Mouse (Mus musculus): ENCODE results near the gene Ttk. TPM values are rescaled to one million over a fixed set of nuclear protein-coding genes. Genes with fewer than 3 reads are reported as not detected.

Ttk gene
- polyA plus RNA-seq, 1 experiment from 2014 or later, result 6.4 TPM

DNA sequence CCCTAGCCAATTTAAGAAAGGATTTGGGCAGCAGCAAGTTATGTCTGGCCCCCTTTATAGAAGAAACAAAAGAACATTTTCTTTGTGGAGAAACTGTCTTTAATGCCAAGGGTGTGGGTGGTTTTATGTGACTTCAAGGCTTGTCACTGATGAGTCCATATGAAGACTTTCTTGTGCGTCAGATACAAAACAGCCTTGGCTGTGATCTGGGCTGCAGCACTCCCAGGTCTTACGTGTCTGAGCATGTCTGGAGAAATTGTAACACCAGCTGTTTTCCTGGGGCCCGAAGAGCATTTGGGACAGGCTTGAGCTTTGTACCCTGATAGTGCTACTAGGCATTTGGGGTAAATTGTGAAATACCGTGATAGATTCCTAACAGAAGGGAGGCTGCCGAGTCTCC, 11.6 kb upstream of the Ttk start:
- ATAC-seq (ENCODE audit: low FRiP score, low read depth), result no peak
- no peaks in the 10 kb centered on the region for H3K36me3 ChIP-seq
- H3K27me3 ChIP-seq, result no peaks in the 10 kb centered on the region
- no peak overlapping the region for H3K4me3 ChIP-seq
- H3K9me3 ChIP-seq, result no peaks in the 10 kb centered on the region
- no peak overlapping the region for H3K27ac ChIP-seq (replicated peaks)
- no peaks in the 10 kb centered on the region for H3K4me1 ChIP-seq (replicated peaks)
- 88% methylated on average over 5 of the region's 5 CpGs for WGBS
- no peak overlapping the region for H3K4me2 ChIP-seq
- H3K9ac ChIP-seq, result no peak overlapping the region

DNA sequence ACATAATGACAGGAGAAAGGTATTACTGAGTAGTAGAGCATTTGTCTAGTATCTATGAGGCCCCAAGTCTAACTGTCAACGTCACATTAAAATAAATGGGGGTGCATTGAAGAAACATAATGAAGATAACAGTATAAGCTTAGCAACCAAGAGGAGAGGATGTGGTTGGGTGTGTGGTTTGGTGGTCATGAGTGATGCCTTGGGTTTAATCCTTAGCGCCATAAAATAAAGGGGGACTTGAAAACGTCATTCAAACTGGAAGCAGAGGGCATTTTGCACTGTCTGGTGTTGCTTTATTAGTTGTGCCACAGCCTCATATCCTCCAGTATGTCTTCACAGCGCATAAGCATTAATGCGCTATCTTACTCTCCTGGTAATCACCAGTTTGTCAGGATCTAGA, 4.6 kb upstream of the Ttk start:
- Histone ChIP-seq H3K9ac (no peak overlapping the region), H3K9me3 (no peaks in the 10 kb centered on the region), H3K27me3 (no peaks in the 10 kb centered on the region), H3K4me1 (replicated peaks) (peaks cover 1% of the 10 kb centered on the region), H3K27ac (replicated peaks) (no peak overlapping the region), H3K4me3 (no peak overlapping the region), H3K36me3 (no peaks in the 10 kb centered on the region), H3K4me2 (no peak overlapping the region)
- ATAC-seq (ENCODE audit: low FRiP score, low read depth), result no peak
- WGBS, result 87% methylated on average over 5 of the region's 5 CpGs

DNA sequence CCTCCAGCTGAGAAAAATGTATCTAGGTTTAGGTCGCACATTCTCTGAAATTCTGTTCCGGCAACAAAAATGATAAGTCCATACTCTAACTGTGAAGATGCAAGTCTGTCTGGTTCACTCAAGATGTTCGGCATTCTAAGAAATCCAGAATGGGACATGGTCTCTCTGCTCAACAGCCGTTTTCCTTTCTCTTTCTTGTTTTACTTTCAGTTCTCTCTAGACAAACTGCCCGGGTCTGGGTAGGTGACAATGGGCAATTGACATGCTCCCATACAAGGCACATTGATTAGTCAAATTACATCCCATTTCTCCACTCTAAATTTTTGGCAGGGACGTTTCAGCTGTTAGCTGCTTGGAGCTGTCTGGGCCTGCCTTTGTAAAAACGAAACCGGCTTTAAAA, 3.3 kb upstream of the Ttk start:
- Histone ChIP-seq H3K4me2 (no peak overlapping the region), H3K9ac (no peak overlapping the region), H3K4me1 (replicated peaks) (peaks cover 6% of the 10 kb centered on the region), H3K27me3 (no peaks in the 10 kb centered on the region), H3K27ac (replicated peaks) (no peak overlapping the region), H3K4me3 (no peak overlapping the region), H3K36me3 (no peaks in the 10 kb centered on the region), H3K9me3 (no peaks in the 10 kb centered on the region)
- no peak for ATAC-seq (ENCODE audit: low FRiP score, low read depth)
- 81% methylated on average over 8 of the region's 8 CpGs for WGBS

DNA sequence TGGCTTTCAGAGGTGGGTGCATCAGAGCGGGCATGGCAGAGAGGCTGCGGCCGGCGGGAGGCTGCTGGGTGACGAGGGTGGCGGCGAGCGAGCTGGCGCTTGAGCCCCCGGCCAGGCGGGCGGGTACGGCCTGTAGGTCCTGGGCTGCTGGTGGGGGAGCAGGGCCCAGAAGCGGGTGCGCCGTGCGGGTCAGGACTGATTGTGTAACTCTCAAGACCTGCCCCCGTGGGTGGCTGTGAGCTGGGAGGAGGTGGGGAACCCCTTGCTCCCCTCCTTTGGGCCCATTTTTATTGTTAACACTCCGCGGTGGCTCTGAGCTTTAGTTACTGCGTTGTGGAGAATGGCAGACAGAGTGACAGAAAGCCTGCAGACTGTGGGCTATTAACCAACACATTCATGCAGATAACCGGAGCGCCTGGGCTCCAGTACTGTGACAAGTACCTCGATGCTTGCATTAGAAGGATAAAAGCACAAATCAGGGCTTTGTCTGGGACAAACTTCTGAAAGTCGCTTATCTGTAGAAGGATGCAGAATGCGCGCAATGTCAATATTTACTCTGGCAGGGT, 342 bp downstream of the Ttk start:
- peak overlapping the region; percentile 70 for H3K9ac ChIP-seq
- H3K4me2 ChIP-seq, result peak overlapping the region; percentile 83
- no peaks in the 10 kb centered on the region for H3K36me3 ChIP-seq
- H3K4me1 ChIP-seq (replicated peaks), result peaks cover 6% of the 10 kb centered on the region
- peak overlapping the region; percentile 55 for H3K4me3 ChIP-seq
- H3K27ac ChIP-seq (replicated peaks), result no peak overlapping the region
- 1% methylated on average over 27 of the region's 27 CpGs for WGBS
- no peaks in the 10 kb centered on the region for H3K27me3 ChIP-seq
- ATAC-seq (ENCODE audit: low FRiP score, low read depth), result no peak
- no peaks in the 10 kb centered on the region for H3K9me3 ChIP-seq

DNA sequence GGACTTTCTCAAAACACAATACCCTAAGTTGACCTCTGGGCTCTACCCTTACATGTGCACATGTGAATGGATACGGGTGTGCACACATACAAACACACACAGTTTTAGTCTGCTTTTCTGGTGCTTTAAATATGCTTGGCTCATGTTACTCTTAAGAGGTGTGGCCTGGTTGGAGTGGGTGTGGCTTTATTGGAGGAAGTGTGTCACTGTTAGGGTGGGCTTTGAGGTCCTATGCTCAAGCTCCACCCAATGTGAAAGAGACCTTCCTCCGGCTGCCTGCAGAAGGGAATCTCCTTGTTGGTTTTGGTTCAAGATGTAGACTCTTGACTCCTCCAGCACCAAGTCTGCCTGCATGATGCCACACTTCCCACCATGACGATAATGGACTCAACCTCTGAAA, 18.0 kb downstream of the Ttk start:
- no peaks in the 10 kb centered on the region for H3K9me3 ChIP-seq
- H3K4me2 ChIP-seq, result no peak overlapping the region
- no peak overlapping the region for H3K4me3 ChIP-seq
- 94% methylated on average over 3 of the region's 3 CpGs for WGBS
- no peaks in the 10 kb centered on the region for H3K27me3 ChIP-seq
- H3K4me1 ChIP-seq (replicated peaks), result no peaks in the 10 kb centered on the region
- no peak for ATAC-seq (ENCODE audit: low FRiP score, low read depth)
- no peaks in the 10 kb centered on the region for H3K36me3 ChIP-seq
- no peak overlapping the region for H3K27ac ChIP-seq (replicated peaks)
- H3K9ac ChIP-seq, result no peak overlapping the region

DNA sequence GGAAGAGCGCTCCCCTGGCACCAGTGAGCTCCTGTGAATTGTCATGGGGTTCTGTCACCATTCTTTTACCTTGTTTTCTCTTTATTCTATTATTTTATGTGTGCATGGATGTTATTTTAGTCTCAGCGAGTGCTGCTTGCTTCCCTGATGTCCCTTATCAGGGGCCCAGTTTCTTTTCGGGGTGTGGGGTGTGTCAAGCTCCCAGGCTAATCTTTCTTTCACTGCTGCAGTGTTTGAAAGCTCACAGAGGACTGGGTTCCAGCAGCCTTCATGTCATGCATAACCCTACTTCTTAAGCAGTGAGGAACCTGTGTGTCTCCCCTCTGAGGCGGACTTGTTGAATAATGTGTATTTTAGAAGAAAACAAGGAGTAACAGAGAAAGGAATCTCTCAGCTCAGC, 30.7 kb downstream of the Ttk start:
- ATAC-seq (ENCODE audit: low FRiP score, low read depth), result no peak
- WGBS, result 95% methylated on average over 4 of the region's 4 CpGs
- H3K4me1 ChIP-seq (replicated peaks), result no peaks in the 10 kb centered on the region
- H3K27ac ChIP-seq (replicated peaks), result no peak overlapping the region
- H3K27me3 ChIP-seq, result no peaks in the 10 kb centered on the region
- no peak overlapping the region for H3K4me3 ChIP-seq
- H3K36me3 ChIP-seq, result no peaks in the 10 kb centered on the region
- H3K9me3 ChIP-seq, result no peaks in the 10 kb centered on the region
- H3K4me2 ChIP-seq, result no peak overlapping the region
- no peak overlapping the region for H3K9ac ChIP-seq

DNA sequence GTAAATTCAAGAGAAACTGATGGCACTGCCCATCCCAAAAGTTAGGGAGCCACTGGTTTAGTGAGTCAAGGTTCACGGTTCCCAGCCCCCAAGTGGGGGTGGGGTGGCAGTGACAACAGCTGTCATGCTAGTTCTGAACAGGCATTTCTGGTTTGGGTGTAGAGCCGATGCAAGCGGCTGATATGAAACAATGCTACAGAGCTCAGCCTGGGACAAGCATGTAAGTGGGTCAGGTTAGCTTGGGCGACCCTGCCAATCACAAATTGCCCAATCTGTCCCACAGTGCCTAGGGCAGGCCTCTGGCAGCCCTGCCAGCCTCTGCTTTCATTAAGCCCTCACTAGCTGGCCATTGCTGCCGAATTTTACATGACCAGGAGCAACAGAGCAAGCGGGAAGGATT, 47.7 kb downstream of the Ttk start:
- H3K36me3 ChIP-seq, result no peaks in the 10 kb centered on the region
- 76% methylated on average over 6 of the region's 6 CpGs for WGBS
- H3K27ac ChIP-seq (replicated peaks), result no peak overlapping the region
- no peaks in the 10 kb centered on the region for H3K4me1 ChIP-seq (replicated peaks)
- H3K9me3 ChIP-seq, result no peaks in the 10 kb centered on the region
- H3K27me3 ChIP-seq, result no peaks in the 10 kb centered on the region
- no peak for ATAC-seq (ENCODE audit: low FRiP score, low read depth)
- H3K4me3 ChIP-seq, result no peak overlapping the region
- H3K9ac ChIP-seq, result no peak overlapping the region
- no peak overlapping the region for H3K4me2 ChIP-seq

DNA sequence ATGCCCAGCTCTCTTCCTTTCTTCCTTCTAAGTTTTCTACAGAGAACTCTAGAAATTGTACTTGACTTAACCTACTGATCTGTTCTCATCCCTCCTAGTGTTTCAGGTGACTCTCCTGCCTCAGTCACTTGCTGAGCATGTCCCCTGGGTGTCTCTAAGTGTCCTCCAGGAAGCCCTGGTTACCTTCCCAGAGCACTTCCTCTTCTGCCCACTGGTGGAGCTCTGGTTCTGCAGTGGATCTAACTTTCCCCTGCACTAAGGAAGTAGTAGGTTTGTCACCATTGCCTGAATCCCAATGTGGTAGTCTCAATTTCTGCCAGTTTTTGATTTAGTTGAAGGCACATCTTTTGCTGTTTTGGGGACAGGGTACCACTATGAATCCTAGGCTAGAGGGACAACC, 51.7 kb downstream of the Ttk start:
- Histone ChIP-seq H3K4me1 (replicated peaks) (no peaks in the 10 kb centered on the region), H3K27ac (replicated peaks) (no peak overlapping the region), H3K4me3 (no peak overlapping the region), H3K36me3 (no peaks in the 10 kb centered on the region), H3K27me3 (no peaks in the 10 kb centered on the region), H3K9me3 (no peaks in the 10 kb centered on the region), H3K4me2 (no peak overlapping the region), H3K9ac (no peak overlapping the region)
- no peak for ATAC-seq (ENCODE audit: low FRiP score, low read depth)

DNA sequence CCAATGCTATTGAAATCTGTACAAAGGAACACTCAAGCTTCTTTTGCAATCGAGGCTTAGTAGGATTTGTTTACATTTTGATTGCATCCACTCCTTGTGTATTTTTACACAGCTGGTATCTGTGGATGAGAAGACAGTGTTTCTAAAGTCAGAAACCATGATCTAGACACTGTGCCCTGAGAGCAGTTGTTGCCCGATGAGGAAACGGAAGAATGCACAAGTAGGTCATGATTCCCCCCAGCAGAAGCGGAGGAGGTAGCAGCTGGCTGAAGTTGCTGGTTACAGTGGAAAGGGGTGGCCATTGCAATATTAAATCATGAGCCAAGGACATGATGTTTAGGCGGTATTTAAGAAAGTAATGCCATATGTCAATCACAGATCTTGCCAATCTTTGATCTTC, 53.7 kb downstream of the Ttk start:
- no peak for ATAC-seq (ENCODE audit: low FRiP score, low read depth)
- Histone ChIP-seq H3K36me3 (no peaks in the 10 kb centered on the region), H3K9me3 (no peaks in the 10 kb centered on the region), H3K4me2 (no peak overlapping the region), H3K27me3 (no peaks in the 10 kb centered on the region), H3K27ac (replicated peaks) (no peak overlapping the region), H3K4me3 (no peak overlapping the region), H3K9ac (no peak overlapping the region), H3K4me1 (replicated peaks) (no peaks in the 10 kb centered on the region)
- WGBS, result 89% methylated on average over 5 of the region's 5 CpGs

DNA sequence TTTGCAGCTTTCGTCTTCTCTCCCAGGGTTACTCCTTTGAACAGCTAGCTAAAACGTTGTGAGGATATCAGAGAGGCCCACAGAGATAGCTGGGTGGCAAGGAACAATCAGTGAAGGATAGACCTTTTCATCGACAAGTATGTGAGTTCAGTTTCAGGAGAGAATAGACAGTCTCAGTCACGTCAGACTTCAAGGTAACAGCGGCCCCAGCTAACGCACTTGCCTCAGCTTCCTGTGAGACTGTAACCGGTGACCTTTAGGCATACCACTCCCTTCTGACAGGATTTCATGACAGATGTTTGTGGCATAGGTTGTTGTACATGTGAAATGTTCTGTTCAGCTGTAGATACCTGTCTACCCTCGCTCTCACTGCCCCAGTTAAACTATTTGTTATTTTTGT, 58.6 kb downstream of the Ttk start:
- Histone ChIP-seq H3K9ac (no peak overlapping the region), H3K27me3 (no peaks in the 10 kb centered on the region), H3K4me2 (no peak overlapping the region), H3K27ac (replicated peaks) (no peak overlapping the region), H3K36me3 (no peaks in the 10 kb centered on the region), H3K4me1 (replicated peaks) (no peaks in the 10 kb centered on the region), H3K9me3 (no peaks in the 10 kb centered on the region), H3K4me3 (no peak overlapping the region)
- WGBS, result 78% methylated on average over 8 of the region's 8 CpGs
- no peak for ATAC-seq (ENCODE audit: low FRiP score, low read depth)

DNA sequence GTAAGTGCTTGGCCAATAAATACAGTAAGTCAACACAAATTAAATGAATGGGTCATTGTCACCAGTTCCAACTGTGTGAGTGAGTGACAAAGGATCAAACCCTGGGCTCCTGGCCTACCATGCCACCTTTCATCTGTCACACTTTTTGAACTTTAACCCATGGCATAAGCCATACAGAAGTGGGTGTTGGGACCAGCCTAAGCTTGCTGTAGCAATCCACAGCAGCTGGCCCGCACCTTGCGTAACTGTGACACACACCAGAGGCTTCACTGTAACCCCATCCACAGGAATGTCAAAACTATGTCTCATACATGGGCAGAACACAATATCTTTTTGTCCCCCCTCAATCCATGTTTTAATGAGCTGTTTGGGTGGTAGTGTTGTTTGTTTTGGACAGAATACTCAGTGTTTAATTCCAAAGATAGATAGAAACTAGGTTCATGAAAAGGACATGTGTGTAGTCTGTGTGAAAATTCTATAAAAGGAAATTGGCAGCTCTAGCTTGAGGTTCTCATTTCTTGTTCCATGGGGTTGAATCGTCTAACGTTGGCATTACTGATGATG, 59.4 kb downstream of the Ttk start:
- Histone ChIP-seq H3K4me2 (no peak overlapping the region), H3K4me3 (no peak overlapping the region), H3K4me1 (replicated peaks) (no peaks in the 10 kb centered on the region), H3K36me3 (no peaks in the 10 kb centered on the region), H3K9me3 (no peaks in the 10 kb centered on the region), H3K27ac (replicated peaks) (no peak overlapping the region), H3K27me3 (no peaks in the 10 kb centered on the region), H3K9ac (no peak overlapping the region)
- WGBS, result 96% methylated on average over 4 of the region's 4 CpGs
- no peak for ATAC-seq (ENCODE audit: low FRiP score, low read depth)

DNA sequence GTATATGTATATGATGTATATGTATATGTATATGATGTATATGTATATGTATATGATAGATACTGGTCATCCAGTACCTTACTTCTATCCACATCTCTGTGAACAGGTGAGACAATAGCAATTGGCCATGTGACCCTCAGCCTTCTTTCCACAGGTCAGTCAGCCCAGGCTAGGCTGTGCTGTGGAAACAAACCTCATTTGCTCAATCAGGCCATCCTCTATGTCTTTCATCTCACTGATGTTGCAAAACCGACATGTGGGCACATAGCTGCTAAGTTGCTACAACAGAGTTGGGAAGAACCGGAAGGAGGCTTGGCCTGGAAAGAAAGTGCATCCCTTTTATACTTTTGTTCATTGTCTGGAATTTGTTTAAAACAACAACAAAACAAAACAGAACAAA, 67.6 kb downstream of the Ttk start:
- 89% methylated on average over 2 of the region's 2 CpGs for WGBS
- no peaks in the 10 kb centered on the region for H3K4me1 ChIP-seq (replicated peaks)
- H3K9ac ChIP-seq, result no peak overlapping the region
- H3K27me3 ChIP-seq, result no peaks in the 10 kb centered on the region
- no peak overlapping the region for H3K4me3 ChIP-seq
- ATAC-seq (ENCODE audit: low FRiP score, low read depth), result no peak
- no peaks in the 10 kb centered on the region for H3K36me3 ChIP-seq
- no peaks in the 10 kb centered on the region for H3K9me3 ChIP-seq
- no peak overlapping the region for H3K27ac ChIP-seq (replicated peaks)
- no peak overlapping the region for H3K4me2 ChIP-seq

DNA sequence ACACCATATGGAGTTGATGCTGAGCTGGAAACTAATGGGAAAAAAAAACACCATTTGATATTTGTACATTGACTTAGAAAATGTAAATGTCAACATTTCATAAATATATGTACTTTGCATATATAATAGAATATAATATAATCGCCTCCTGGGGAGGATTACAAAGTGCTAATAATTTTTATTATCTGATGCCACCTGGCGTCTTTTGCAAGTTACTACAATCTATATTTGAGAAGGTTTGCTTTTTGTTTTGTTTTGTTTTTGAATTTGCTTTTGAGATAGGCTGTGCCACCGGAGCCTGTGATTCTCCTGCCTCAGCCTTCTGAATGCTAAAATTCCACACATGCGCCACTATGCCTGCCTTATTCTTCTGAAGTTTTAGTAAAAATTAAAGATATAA, 71.3 kb downstream of the Ttk start:
- no peak for ATAC-seq (ENCODE audit: low FRiP score, low read depth)
- H3K4me1 ChIP-seq (replicated peaks), result no peaks in the 10 kb centered on the region
- no peaks in the 10 kb centered on the region for H3K9me3 ChIP-seq
- H3K36me3 ChIP-seq, result no peaks in the 10 kb centered on the region
- H3K27ac ChIP-seq (replicated peaks), result no peak overlapping the region
- no peak overlapping the region for H3K4me2 ChIP-seq
- H3K9ac ChIP-seq, result no peak overlapping the region
- H3K4me3 ChIP-seq, result no peak overlapping the region
- WGBS, result 74% methylated on average over 4 of the region's 4 CpGs
- no peaks in the 10 kb centered on the region for H3K27me3 ChIP-seq

All from hindbrain, embryonic 15.5 days (tissue).